8 mouse cellular contexts compared by ENCODE assay signal in the genomic region with DNA sequence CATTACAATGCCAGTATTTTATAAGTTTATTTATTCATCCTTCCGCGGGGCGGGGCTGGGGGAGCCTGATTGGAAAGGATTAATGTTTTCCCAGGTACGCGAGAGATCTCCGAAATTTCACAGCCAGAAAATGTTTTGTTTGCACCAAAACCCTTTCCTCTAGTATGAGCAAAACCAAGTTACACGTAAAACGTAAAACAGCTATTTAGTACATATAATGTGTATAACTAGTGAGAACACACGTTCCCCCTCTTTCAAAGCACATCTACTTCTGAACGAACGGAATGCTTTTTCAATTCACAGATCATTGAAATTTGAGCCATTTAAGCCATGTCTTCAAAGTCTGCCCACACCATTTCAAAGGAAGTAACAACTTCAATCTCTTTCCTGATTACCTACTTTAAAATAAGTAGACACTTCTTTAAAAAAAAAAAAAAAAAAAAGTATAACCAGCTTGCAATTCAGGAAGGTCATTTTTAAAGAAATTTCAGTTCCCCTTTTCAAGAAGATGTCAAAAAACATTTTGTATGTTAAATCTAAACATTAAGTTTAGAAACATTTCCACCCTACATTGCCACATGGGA. TPM values are rescaled to one million over a fixed set of nuclear protein-coding genes. Genes with fewer than 3 reads are reported as not detected.
DNase-seq lines count a peak whose midpoint lies in the region; ATAC-seq lines count a peak whose summit lies in the region.

No protein-coding gene starts in this region.

- H3K36me3 ChIP-seq in heart, embryonic 15.5 days, result no peaks in the 10 kb centered on the region
- H3K36me3 ChIP-seq in hindbrain, embryonic 14.5 days (replicated peaks; ENCODE audit: control insufficient read depth, insufficient read depth), result no peaks in the 10 kb centered on the region
- H3K36me3 ChIP-seq in midbrain, embryonic 16.5 days (ENCODE audit: control insufficient read depth, insufficient read depth, low read length), result no peaks in the 10 kb centered on the region

- H3K4me1 ChIP-seq in heart, embryonic 15.5 days (replicated peaks), result peaks cover 16% of the 10 kb centered on the region
- peaks cover 16% of the 10 kb centered on the region for H3K4me1 ChIP-seq in hindbrain, embryonic 14.5 days (replicated peaks; ENCODE audit: control insufficient read depth, insufficient read depth, low read length)
- peaks cover 15% of the 10 kb centered on the region for H3K4me1 ChIP-seq in midbrain, embryonic 16.5 days (ENCODE audit: control insufficient read depth, insufficient read depth, low read length)

- H3K4me2 ChIP-seq in heart, embryonic 15.5 days, result peak overlapping the region; percentile 93
- H3K4me2 ChIP-seq in hindbrain, embryonic 14.5 days (replicated peaks), result peak overlapping the region; percentile 92
- peak overlapping the region; percentile 87 for H3K4me2 ChIP-seq in midbrain, embryonic 16.5 days (ENCODE audit: low read length)

- no peaks in the 10 kb centered on the region for H3K9me3 ChIP-seq in heart, embryonic 15.5 days (replicated peaks)
- H3K9me3 ChIP-seq in hindbrain, embryonic 14.5 days (ENCODE audit: control insufficient read depth, low read length), result no peaks in the 10 kb centered on the region
- no peaks in the 10 kb centered on the region for H3K9me3 ChIP-seq in midbrain, embryonic 16.5 days (replicated peaks; ENCODE audit: control insufficient read depth, low read length, poor library complexity, severe bottlenecking)

- DNase-seq in heart, postnatal 10 days, result no peak
- DNase-seq in MEL-GATA-1-ER (ENCODE audit: extremely low read depth, low read depth), result peak; percentile 33
- DNase-seq in hindbrain, embryonic 14.5 days (ENCODE audit: low spot score), result peak; percentile 40
- DNase-seq in urinary bladder, adult 2 months (ENCODE audit: low spot score), result no peak
- DNase-seq in testis, postnatal 14 days (ENCODE audit: low spot score), result no peak
- DNase-seq in adrenal gland, adult 8-10 months, result no peak

- intact Hi-C loops in heart, postnatal 10 days (cut with DNase I), result loop anchor here (5.0 kb wide), 1 partner anchor 353 kb away; no protein-coding TSS in a partner anchor

- WGBS in heart, embryonic 15.5 days, result 27% methylated on average over 11 of the region's 11 CpGs
- WGBS in hindbrain, embryonic 14.5 days, result 20% methylated on average over 11 of the region's 11 CpGs
- 17% methylated on average over 11 of the region's 11 CpGs for WGBS in midbrain, embryonic 16.5 days

- peak overlapping the region; percentile 94; the same call in 1 of the 2 replicates for H3K27ac ChIP-seq in heart, embryonic 15.5 days
- H3K27ac ChIP-seq in hindbrain, embryonic 14.5 days, result peak overlapping the region; percentile 76; the same call in 1 of the 2 replicates
- no peak overlapping the region for H3K27ac ChIP-seq in midbrain, embryonic 16.5 days (ENCODE audit: low read length)

- no peaks in the 10 kb centered on the region for H3K27me3 ChIP-seq in heart, embryonic 15.5 days
- H3K27me3 ChIP-seq in hindbrain, embryonic 14.5 days (ENCODE audit: control insufficient read depth, insufficient read depth, low read length), result no peaks in the 10 kb centered on the region
- no peaks in the 10 kb centered on the region for H3K27me3 ChIP-seq in midbrain, embryonic 16.5 days (ENCODE audit: control insufficient read depth, insufficient read depth, low read depth, low read length)

- ATAC-seq in heart, embryonic 15.5 days (replicated peaks; ENCODE audit: insufficient number of reproducible peaks, insufficient read depth, low FRiP score, low read depth), result no peak
- no peak for ATAC-seq in hindbrain, embryonic 14.5 days (ENCODE audit: low FRiP score)
- ATAC-seq in midbrain, embryonic 16.5 days, result no peak

- peak overlapping the region; percentile 88 for H3K9ac ChIP-seq in heart, embryonic 15.5 days
- peak overlapping the region; percentile 92 for H3K9ac ChIP-seq in hindbrain, embryonic 14.5 days
- H3K9ac ChIP-seq in midbrain, embryonic 16.5 days (ENCODE audit: low read depth, low read length), result peak overlapping the region; percentile 89; the same call in 1 of the 2 replicates

- H3K4me3 ChIP-seq in heart, embryonic 15.5 days, result peak overlapping the region; percentile 74
- H3K4me3 ChIP-seq in hindbrain, embryonic 14.5 days (replicated peaks; ENCODE audit: low read length), result peak overlapping the region; percentile 95
- peak overlapping the region; percentile 96 for H3K4me3 ChIP-seq in midbrain, embryonic 16.5 days (ENCODE audit: low read depth, low read length)

RNA-seq across cellular contexts. Expression of gene Ptbp3, which starts 0.9 kb away (rescaled TPM):
- polyA plus RNA-seq in heart, embryonic 15.5 days (2015; fragmentation: Nextera tagmentation; extraction: Ambion mirVana), result 24.0 and 32.8 TPM in 2 replicates
- 10 to 100 TPM; 57.4 to 57.9 TPM for total RNA-seq in heart, postnatal 10 days (2021)
- polyA plus RNA-seq in hindbrain, embryonic 14.5 days (2014; fragmentation: Nextera tagmentation; extraction: Ambion mirVana), result 24.9 and 25.6 TPM in 2 replicates
- polyA plus RNA-seq in midbrain, embryonic 16.5 days (2015; fragmentation: Nextera tagmentation; extraction: Ambion mirVana), result 14.1 and 19.3 TPM in 2 replicates
- 30.2 and 35.6 TPM in 2 replicates for polyA plus RNA-seq in urinary bladder, adult 2 months (2012; rRNA removed)
- total RNA-seq in adrenal gland, adult 8-10 months (2022), result 100 to 1,000 TPM in 3 of 4 experiments, 10 to 100 TPM in 1; 89.8 to 110 (median 102) TPM

RNA-seq across cellular contexts. Expression of gene Hsdl2, which starts 31.3 kb away (rescaled TPM):
- 59.5 and 70.1 TPM in 2 replicates for polyA plus RNA-seq in heart, embryonic 15.5 days (2015; fragmentation: Nextera tagmentation; extraction: Ambion mirVana)
- 100 to 1,000 TPM; 253 to 276 TPM for total RNA-seq in heart, postnatal 10 days (2021)
- 38.1 and 41.7 TPM in 2 replicates for polyA plus RNA-seq in hindbrain, embryonic 14.5 days (2014; fragmentation: Nextera tagmentation; extraction: Ambion mirVana)
- 31.5 and 34.5 TPM in 2 replicates for polyA plus RNA-seq in midbrain, embryonic 16.5 days (2015; fragmentation: Nextera tagmentation; extraction: Ambion mirVana)
- polyA plus RNA-seq in urinary bladder, adult 2 months (2012; rRNA removed), result 65.2 and 72.5 TPM in 2 replicates
- 10 to 100 TPM; 63.8 to 85.7 (median 71.5) TPM for total RNA-seq in adrenal gland, adult 8-10 months (2022)

Comparison
In these comparisons a context has a peak if more than half of its experiments do, and no peak if none do; other contexts are left out.
1. DNase-seq: peak in MEL-GATA-1-ER (single experiment) and hindbrain, embryonic 14.5 days (single experiment); none in heart, postnatal 10 days (0 of 2), urinary bladder, adult 2 months (single experiment), testis, postnatal 14 days (single experiment) and adrenal gland, adult 8-10 months (single experiment).
2. Peak in every context shown above with its lines, with median percentiles within 50 percentile points of each other: H3K4me2 ChIP-seq, H3K4me3 ChIP-seq and H3K9ac ChIP-seq.